In the genomic region with DNA sequence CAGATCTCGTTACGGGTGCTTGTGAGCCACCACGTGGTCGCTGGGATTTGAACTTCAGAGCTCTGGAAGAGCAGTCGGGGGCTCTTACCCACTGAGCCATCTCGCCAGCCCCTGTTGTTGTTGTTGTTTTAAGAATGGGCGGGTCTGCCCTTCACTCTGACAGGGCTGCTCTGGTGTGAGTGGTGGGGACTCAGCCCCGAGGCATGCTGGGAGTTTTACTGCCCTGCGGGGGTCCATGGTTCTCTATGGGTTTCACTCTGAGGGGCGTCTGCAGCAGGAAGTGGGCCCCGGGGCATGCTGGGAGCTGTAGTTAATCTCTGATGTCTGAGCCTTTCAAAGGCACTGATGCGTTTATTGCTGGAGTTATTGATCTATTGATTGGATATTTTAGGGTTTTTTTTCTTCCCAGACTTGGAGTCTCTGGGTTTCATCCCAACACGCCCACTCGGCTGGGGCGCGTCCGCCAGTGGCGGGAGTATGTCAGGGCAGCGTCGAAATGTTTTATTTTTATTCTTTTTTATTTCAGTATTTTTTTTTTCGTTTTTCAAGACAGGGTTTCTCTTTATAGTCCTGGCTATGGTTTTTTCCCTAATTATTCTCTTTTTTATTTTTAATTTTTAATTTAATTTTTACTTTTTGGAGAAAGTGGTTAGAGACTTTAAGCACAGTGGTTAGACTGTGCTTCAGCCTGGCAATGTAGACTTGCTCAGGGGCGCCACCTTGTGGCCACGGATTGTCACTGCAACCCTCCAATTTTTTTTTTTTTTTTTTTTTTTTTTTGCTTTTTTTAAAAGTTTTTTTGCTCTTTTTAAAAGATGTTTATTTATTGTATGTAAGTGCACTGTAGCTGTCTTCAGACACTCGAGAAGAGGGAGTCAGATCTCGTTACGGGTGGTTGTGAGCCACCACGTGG, we compare ENCODE assay signal across 8 mouse cellular contexts. TPM values are rescaled to one million over a fixed set of nuclear protein-coding genes. Genes with fewer than 3 reads are reported as not detected.
A peak's percentile ranks its signal among the peaks of the same experiment; 100 is the strongest.
DNase-seq lines count a peak whose midpoint lies in the region; ATAC-seq and TF ChIP-seq lines count a peak whose summit lies in the region.
"Not testable (repeated sequence)": the region's sequence is repeated elsewhere in the genome, so short reads cannot be mapped to it uniquely, and the experiment has no call there.

No protein-coding gene starts in this region.

- peak; percentile 84 for ATAC-seq in embryonic facial prominence, embryonic 12.5 days (ENCODE audit: insufficient number of reproducible peaks, insufficient read depth, low FRiP score, low TSS enrichment)
- ATAC-seq in heart, embryonic 11.5 days (replicated peaks; ENCODE audit: insufficient number of reproducible peaks, low FRiP score, low TSS enrichment), result peak; percentile 73
- ATAC-seq in liver, embryonic 13.5 days (ENCODE audit: low read depth), result peak; percentile 70
- peak; percentile 75 for ATAC-seq in stomach, embryonic 15.5 days (ENCODE audit: insufficient read depth, low FRiP score, low read depth)

- not testable (repeated sequence) for TF ChIP-seq CTCF in kidney, adult 2 months (conservative IDR thresholded peaks at IDR 0.05; ENCODE audit: insufficient read depth, insufficient read length, low read depth, low read length)

- TF ChIP-seq POLR2A in kidney, adult 2 months (IDR thresholded peaks at IDR 0.05; ENCODE audit: low read depth, low read length); myocyte (IDR thresholded peaks at IDR 0.05; ENCODE audit: insufficient read length, low read depth): not testable (repeated sequence)

- H3K9ac ChIP-seq in embryonic facial prominence, embryonic 12.5 days; heart, embryonic 11.5 days (ENCODE audit: low read depth, low read length); liver, embryonic 13.5 days; stomach, embryonic 15.5 days: not testable (repeated sequence)

- WGBS in embryonic facial prominence, embryonic 12.5 days, result 58% methylated on average over 27 of the region's 27 CpGs
- WGBS in heart, embryonic 11.5 days (ENCODE audit: insufficient replicate concordance), result 61% methylated on average over 27 of the region's 27 CpGs
- 67% methylated on average over 27 of the region's 27 CpGs for WGBS in kidney, adult 2 months
- WGBS in liver, embryonic 13.5 days (ENCODE audit: insufficient replicate concordance), result 56% methylated on average over 27 of the region's 27 CpGs
- WGBS in stomach, embryonic 15.5 days, result 58% methylated on average over 27 of the region's 27 CpGs

- peak overlapping the region; percentile 0; the same call in 1 of the 2 replicates for H3K4me3 ChIP-seq in embryonic facial prominence, embryonic 12.5 days
- not testable (repeated sequence) for H3K4me3 ChIP-seq in heart, embryonic 11.5 days (ENCODE audit: low read depth, low read length); kidney, adult 2 months (ENCODE audit: insufficient read depth, low read depth, low read length); liver, embryonic 13.5 days (replicated peaks)
- H3K4me3 ChIP-seq in myocyte, result peak overlapping the region; percentile 1
- H3K4me3 ChIP-seq in stomach, embryonic 15.5 days (replicated peaks), result 0 out of 2 replicates have a peak overlapping the region, but pooled peaks have one; percentile 2

- H3K79me2 ChIP-seq in myocyte (ENCODE audit: control insufficient read depth, insufficient read depth), result not testable (repeated sequence)

- peak; percentile 83 for DNase-seq in A20 (ENCODE audit: low read depth, low spot score)
- peak; percentile 85 for DNase-seq in adrenal gland, postnatal 14 days
- peak; percentile 75 for DNase-seq in kidney, adult 2 months
- not testable (repeated sequence) for DNase-seq in liver, embryonic 13.5 days

- not testable (repeated sequence) for H3K4me1 ChIP-seq in embryonic facial prominence, embryonic 12.5 days; heart, embryonic 11.5 days (ENCODE audit: control insufficient read depth, insufficient read depth, low read length); kidney, adult 2 months (ENCODE audit: control insufficient read depth, insufficient read depth, low read length); liver, embryonic 13.5 days (replicated peaks); stomach, embryonic 15.5 days

- not testable (repeated sequence) for H3ac ChIP-seq in myocyte (ENCODE audit: control insufficient read depth, insufficient read length)

- 0 out of 2 replicates have a peak overlapping the region, but pooled peaks have one; percentile 2 for H3K27ac ChIP-seq in embryonic facial prominence, embryonic 12.5 days
- H3K27ac ChIP-seq in heart, embryonic 11.5 days (ENCODE audit: low read depth, low read length); kidney, adult 2 months (ENCODE audit: insufficient read depth, low read depth, low read length); liver, embryonic 13.5 days; stomach, embryonic 15.5 days: not testable (repeated sequence)

- not testable (repeated sequence) for H3K4me2 ChIP-seq in embryonic facial prominence, embryonic 12.5 days (replicated peaks); heart, embryonic 11.5 days
- H3K4me2 ChIP-seq in liver, embryonic 13.5 days, result peak overlapping the region; percentile 0; the same call in 1 of the 2 replicates
- H3K4me2 ChIP-seq in myocyte (ENCODE audit: low read depth), result peak overlapping the region; percentile 46
- H3K4me2 ChIP-seq in stomach, embryonic 15.5 days, result peak overlapping the region; percentile 1; the same call in 1 of the 2 replicates

- H3K36me3 ChIP-seq in embryonic facial prominence, embryonic 12.5 days, result peaks cover 44% of the 10 kb centered on the region
- peaks cover 32% of the 10 kb centered on the region for H3K36me3 ChIP-seq in heart, embryonic 11.5 days (ENCODE audit: control insufficient read depth, insufficient read depth, low read length)
- peaks cover 26% of the 10 kb centered on the region; the same call in 1 of the 2 replicates for H3K36me3 ChIP-seq in kidney, adult 2 months (ENCODE audit: control insufficient read depth, insufficient read depth, low read length)
- peaks cover 56% of the 10 kb centered on the region for H3K36me3 ChIP-seq in liver, embryonic 13.5 days
- peaks cover 13% of the 10 kb centered on the region for H3K36me3 ChIP-seq in myocyte (ENCODE audit: control insufficient read depth, insufficient read depth)
- H3K36me3 ChIP-seq in stomach, embryonic 15.5 days, result peaks cover 24% of the 10 kb centered on the region

- peaks cover 22% of the 10 kb centered on the region for H3K9me3 ChIP-seq in embryonic facial prominence, embryonic 12.5 days
- peaks cover 32% of the 10 kb centered on the region for H3K9me3 ChIP-seq in heart, embryonic 11.5 days (replicated peaks; ENCODE audit: control insufficient read depth, low read length)
- peaks cover 43% of the 10 kb centered on the region for H3K9me3 ChIP-seq in liver, embryonic 13.5 days (replicated peaks)
- not testable (repeated sequence) for H3K9me3 ChIP-seq in stomach, embryonic 15.5 days

- not testable (repeated sequence) for H3K27me3 ChIP-seq in embryonic facial prominence, embryonic 12.5 days; heart, embryonic 11.5 days (ENCODE audit: control insufficient read depth, insufficient read depth, low read length); kidney, adult 2 months (replicated peaks; ENCODE audit: control insufficient read depth, insufficient read depth, low read length); liver, embryonic 13.5 days; myocyte (ENCODE audit: control insufficient read depth, insufficient read depth, insufficient read length); stomach, embryonic 15.5 days (replicated peaks)

TF ChIP-seq in myocyte, 11 proteins besides CTCF, POLR2A, EP300 and RAD21:
- TF ChIP-seq USF1 (IDR thresholded peaks at IDR 0.05; ENCODE audit: low read depth), result peak; percentile 16

RNA-seq across cellular contexts. Expression of a gene that starts 8.1 kb away (rescaled TPM):
- 129 and 342 TPM in 2 replicates for total RNA-seq in adrenal gland, postnatal 14 days (2021)
- polyA plus RNA-seq in embryonic facial prominence, embryonic 12.5 days (2016; fragmentation: Nextera tagmentation; extraction: Ambion mirVana), result 212 and 388 TPM in 2 replicates
- 95.5 and 157 TPM in 2 replicates for polyA plus RNA-seq in heart, embryonic 11.5 days (2014; fragmentation: Nextera tagmentation; extraction: Ambion mirVana)
- polyA plus RNA-seq in kidney, adult 2 months (2012; rRNA removed), result 108 and 184 TPM in 2 replicates
- 84.4 and 95.3 TPM in 2 replicates for polyA plus RNA-seq in liver, embryonic 13.5 days (2015; fragmentation: Nextera tagmentation; extraction: Ambion mirVana)
- polyA plus RNA-seq in myocyte (2012; fragmentation: generic; extraction: Trizol), result 39.8 TPM
- 273 and 307 TPM in 2 replicates for polyA plus RNA-seq in stomach, embryonic 15.5 days (2015; fragmentation: Nextera tagmentation; extraction: Ambion mirVana)
